Mouse (Mus musculus): Measurements from ENCODE around the gene Gm973.
A peak's percentile ranks its signal among the peaks of the same experiment; 100 is the strongest.

Gene Gm973

GRCm38 (mm10) chr1:59543911-59544310 is 27.8 kb downstream of the Gm973 start:
- DNase-seq (ENCODE audit: low spot score in 2 of 2) = no peak

DNA sequence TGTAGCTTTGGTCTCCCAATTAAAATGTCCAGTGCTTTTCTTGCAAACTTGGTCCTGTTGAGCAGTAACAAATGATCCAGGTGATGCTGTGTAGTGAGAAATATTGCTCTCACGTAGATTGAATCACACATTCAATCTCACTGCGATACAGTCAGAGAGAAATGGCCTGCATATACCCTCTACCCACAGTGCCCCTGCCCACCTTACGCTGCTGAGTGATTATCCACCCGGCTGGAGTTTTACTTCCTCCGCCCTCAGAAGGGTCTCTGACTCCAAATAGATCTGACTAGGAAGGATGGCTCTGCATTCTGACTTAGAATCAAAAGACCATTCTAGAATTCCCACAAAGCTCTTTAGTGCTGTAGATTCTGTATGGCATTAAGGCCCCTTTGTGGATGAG is 32.4 kb downstream of the Gm973 start:
- no peak for DNase-seq (ENCODE audit: low spot score in 2 of 2)

GRCm38 (mm10) chr1:59549036-59549675 is 33.1 kb downstream of the Gm973 start:
- no peak for DNase-seq (ENCODE audit: low spot score in 2 of 2)

DNA sequence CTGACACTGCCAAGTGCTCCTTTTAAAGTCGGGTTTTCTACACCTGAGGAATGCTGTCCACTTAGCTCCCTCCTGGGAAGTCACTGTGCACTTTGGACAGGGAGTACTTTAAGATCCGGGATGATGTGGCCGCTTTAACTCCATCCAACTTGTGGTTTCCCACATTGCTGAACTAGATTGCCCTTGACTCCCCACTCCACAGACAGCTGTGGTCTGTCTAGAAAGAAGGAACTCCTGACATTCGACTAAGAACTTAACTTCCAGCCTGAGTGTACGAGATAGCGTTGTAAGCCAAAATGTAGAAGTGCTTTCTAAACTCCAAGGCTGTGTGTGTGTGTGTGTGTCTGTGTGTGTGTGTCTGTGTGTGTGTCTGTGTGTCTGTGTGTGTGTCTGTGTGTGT is 34.2 kb downstream of the Gm973 start:
- DNase-seq (ENCODE audit: low spot score in 2 of 2) = no peak

- DNase-seq (ENCODE audit: low spot score in 2 of 2) = no peak
Observed at GRCm38 (mm10) chr1:59550996-59551395, 34.9 kb downstream of the Gm973 start.

DNA sequence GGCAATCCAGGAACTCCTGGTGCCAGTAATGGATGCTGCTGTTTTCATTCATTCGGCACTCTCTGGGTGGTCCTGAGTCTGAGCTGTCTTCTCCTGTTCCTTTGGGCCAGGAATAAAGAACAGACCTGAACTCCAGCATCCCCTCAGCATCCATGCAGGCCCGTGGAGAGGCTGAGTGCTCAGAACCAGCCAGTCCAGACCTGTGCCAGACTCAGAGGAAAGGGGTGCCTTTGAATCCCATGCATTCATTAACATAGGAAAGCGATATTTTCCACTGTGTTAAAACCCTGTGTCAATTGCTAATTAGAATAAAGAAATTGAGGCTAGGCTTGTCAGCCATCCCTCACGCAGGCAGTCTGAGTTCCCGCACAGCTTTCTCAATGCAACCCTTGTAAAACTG is 37.6 kb downstream of the Gm973 start:
- no peak for DNase-seq (ENCODE audit: low spot score in 2 of 2)

DNA sequence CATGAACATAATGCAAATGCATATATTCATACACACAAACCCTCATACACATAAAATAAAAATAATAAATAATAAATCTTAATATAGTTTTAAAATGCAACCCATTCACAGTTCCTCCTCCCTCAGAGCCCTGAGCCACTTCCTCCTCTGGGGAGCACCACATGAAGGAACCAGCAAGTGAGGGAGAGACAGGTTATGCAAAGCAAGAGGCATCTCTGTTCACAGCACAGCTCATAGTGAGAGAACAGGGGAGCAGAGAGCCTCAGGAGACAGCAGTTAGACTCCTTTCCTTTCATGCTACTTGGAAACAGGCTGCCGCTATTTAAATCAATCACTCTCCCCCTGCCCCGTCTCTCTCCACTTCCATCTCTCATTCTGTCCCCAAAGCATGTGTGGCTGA is 47.5 kb downstream of the Gm973 start:
- no peak for DNase-seq (ENCODE audit: low spot score in 2 of 2)

- no peak for DNase-seq (ENCODE audit: low spot score in 2 of 2)
Observed at GRCm38 (mm10) chr1:59565804-59566203, 49.7 kb downstream of the Gm973 start.

- no peak for DNase-seq (ENCODE audit: low spot score in 2 of 2)
Observed at GRCm38 (mm10) chr1:59566281-59566680, 50.2 kb downstream of the Gm973 start.

- DNase-seq (ENCODE audit: low spot score in 2 of 2) = no peak
Observed at GRCm38 (mm10) chr1:59566926-59567325, 50.9 kb downstream of the Gm973 start.

DNA sequence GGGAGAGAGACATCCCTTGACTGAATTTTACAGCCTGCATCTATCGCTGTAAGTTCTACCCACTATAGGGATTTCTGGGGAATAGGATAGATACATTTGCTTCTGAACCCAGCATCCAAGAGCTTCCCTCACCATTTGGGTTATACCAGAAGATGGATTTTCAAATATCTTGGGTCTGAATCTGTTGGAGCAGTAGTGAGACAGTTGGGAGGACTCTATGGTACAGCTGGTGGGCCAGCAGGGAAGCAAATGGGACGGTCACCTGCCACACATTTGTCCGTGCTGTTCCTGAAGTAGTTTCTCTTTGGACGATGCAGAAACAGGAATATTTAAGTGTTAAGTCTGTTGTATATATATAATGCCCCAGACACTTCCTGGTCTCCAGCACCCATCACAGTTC is 51.5 kb downstream of the Gm973 start:
- no peak for DNase-seq (ENCODE audit: low spot score in 2 of 2)

DNA sequence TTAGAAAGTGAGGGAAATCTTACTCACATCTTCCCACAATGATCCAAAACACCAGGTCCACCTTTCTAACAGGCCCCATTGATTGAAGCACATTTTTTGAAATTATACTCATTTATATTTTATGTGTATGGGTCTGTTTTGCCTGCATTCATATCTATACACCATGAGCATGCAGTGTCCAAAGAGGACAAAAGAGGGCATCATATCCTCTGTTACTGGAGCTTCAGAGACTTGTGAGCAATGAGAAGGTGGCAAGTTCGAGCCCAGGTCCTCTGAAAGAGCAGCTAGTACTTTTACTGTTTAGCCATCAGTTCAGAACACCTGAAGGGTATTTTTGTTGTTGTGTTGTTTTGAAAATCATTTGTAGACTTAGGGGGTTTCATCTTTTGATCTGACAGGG is 52.2 kb downstream of the Gm973 start:
- no peak for DNase-seq (ENCODE audit: low spot score in 2 of 2)

DNA sequence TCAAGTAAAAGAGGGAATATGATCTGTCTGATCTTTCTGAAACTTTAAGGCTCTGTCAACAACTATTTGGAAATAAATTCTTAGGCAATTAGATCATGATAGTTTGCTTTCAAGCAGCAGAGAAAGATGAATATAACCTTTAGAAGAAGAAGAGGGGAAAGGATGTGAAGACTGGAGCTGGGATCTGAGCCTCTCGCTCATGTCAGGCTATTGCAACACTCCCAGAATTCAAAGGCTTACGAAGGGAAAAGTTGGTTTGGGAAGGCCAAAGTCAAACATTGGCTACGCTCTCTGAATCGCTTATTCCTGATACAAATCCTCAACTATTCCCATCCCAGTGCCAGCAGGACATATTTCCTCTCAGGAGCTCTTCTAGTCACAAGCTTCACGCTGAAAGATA is 53.2 kb downstream of the Gm973 start:
- DNase-seq (ENCODE audit: low spot score in 2 of 2) = no peak

GRCm38 (mm10) chr1:59570767-59571166 is 54.7 kb downstream of the Gm973 start:
- DNase-seq (ENCODE audit: low spot score in 2 of 2) = no peak

DNA sequence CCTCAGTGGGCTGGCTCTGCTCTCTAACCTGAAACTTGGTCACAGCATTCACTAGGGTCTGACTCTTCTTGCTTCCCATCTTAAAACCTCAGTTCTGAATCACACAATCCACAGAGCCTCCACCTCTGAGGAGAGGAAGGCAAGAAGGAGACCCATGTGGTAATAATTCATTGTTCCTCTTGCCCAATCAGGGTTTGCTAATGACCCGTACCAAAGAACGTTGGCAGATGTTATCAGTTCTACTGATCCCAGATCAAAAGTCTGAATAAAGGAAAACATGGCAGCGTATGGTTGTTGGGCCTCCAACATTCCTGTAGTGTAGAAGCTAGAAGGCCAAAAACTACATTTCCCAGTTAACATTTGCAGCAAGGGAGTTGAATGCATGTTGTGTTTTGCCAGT is 55.4 kb downstream of the Gm973 start:
- DNase-seq (ENCODE audit: low spot score in 2 of 2) = no peak

- no peak for DNase-seq (ENCODE audit: low spot score in 2 of 2)
Observed at GRCm38 (mm10) chr1:59573843-59574242, 57.8 kb downstream of the Gm973 start.

- DNase-seq (ENCODE audit: low spot score in 2 of 2) = no peak
Observed at GRCm38 (mm10) chr1:59574262-59575187, 58.5 kb downstream of the Gm973 start.

- DNase-seq (ENCODE audit: low spot score in 2 of 2) = no peak
Observed at GRCm38 (mm10) chr1:59578770-59579169, 62.7 kb downstream of the Gm973 start.

DNA sequence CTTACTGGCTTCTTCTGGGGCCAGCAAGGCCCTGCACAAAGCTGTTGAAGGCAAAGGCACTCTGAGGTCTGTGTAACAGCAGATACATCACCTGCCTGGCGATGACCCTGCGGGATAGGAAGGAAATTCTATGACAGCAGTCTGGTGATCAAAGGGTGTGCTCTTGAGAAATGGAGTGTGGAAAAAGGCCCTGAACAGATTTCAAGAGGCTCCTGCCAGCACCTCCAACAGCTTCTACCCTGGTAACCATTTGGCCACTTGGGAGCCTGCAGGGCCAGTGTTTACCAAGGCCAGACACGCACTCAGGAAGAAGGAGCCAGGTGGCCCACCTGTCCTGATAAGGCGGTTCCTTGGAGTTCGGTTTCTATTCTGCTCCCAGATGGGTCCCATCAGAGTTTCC is 63.3 kb downstream of the Gm973 start:
- DNase-seq (ENCODE audit: low spot score in 2 of 2) = no peak

GRCm38 (mm10) chr1:59580131-59580751 is 64.2 kb downstream of the Gm973 start:
- no peak for DNase-seq (ENCODE audit: low spot score in 2 of 2)

DNA sequence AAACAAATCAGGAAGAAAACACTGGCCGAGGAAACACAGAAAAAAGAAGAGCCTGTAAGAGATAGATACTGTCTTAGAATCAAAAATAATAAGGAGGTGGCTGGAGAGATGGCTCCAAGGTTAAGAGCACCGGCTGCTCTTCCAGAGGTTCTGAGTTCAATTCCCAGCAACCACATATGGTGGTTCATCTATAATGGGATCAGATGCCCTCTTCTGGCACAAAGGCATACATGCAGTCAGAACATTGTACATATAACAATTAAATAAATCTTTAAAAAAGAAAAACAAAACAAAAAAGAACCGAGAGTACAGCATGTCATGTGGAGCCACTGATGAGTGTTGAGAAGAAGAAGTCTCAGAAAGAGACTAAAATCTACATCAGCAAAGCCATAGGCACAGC is 64.8 kb downstream of the Gm973 start:
- no peak for DNase-seq (ENCODE audit: low spot score in 2 of 2)

- DNase-seq (ENCODE audit: low spot score in 2 of 2) = peak; percentile 47 to 84
Observed at GRCm38 (mm10) chr1:59584656-59585410, 68.8 kb downstream of the Gm973 start.

Data from spleen, postnatal 4 days (tissue).